Mouse (Mus musculus): ENCODE measurements around the gene Atp2c2.

DNA sequence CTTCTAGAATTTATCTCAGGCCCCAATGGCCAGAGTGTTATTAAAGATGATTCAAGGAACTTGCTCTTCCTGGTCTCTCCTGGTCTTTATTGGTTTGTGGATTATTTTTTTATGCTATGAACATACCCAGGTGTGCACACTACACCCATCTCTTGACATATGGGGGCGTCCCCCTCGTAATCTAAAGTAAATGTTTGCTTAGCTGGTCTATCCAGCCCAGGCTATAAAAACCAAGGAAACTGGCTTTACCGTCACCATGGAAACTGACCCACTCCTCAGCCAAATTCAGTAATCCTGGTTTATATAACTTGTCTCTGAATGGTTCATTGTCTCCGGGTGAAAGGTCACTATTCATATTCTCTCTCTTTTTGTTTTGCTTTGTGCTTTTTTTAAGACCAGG lies 40.8 kb downstream of the Atp2c2 start:
- no peak for TF ChIP-seq MAFK (IDR thresholded peaks at IDR 0.05; ENCODE audit: borderline replicate concordance, low read depth, low read length)
- TF ChIP-seq HCFC1 (IDR thresholded peaks at IDR 0.05; ENCODE audit: low read depth, low read length), result no peak
- TF ChIP-seq MEF2A (IDR thresholded peaks at IDR 0.05; ENCODE audit: extremely low read depth, insufficient replicate concordance, low read depth, low read length, poor library complexity, severe bottlenecking), result no peak
- TF ChIP-seq POLR2A (IDR thresholded peaks at IDR 0.05; ENCODE audit: control insufficient read depth in 1 of 2, insufficient read depth in 1 of 2, low read depth in 1 of 2, low read length in 2 of 2, poor library complexity in 1 of 2), result no peak
- no peak for TF ChIP-seq CHD2 (IDR thresholded peaks at IDR 0.05; ENCODE audit: low read length)
- TF ChIP-seq MYB (IDR thresholded peaks at IDR 0.05; ENCODE audit: low read depth, low read length), result no peak
- no peak for TF ChIP-seq USF1 (IDR thresholded peaks at IDR 0.05; ENCODE audit: low read depth, low read length)
- no peak for TF ChIP-seq CTCF (IDR thresholded peaks at IDR 0.05 in 2 of 3, conservative IDR thresholded peaks at IDR 0.05 in 1 of 3; ENCODE audit: control insufficient read depth in 1 of 3, insufficient read depth in 1 of 3, low read depth in 2 of 3, low read length in 3 of 3, poor library complexity in 1 of 3, severe bottlenecking in 1 of 3)
